Mouse (Mus musculus) kidney, adult 2 months (tissue): ENCODE measurements around the gene Prpf38b.

ENCODE experiments used
- CTCF ChIP-seq: fragments of 200-500 bp; conservative IDR thresholded peaks from 2 replicates; pipeline ENCODE4 v1.5.1; 2011; ENCODE audit warnings: low read depth, mild to moderate bottlenecking, control low read depth, low read length, moderate library complexity, mixed read lengths; ENCODE audit not compliant: insufficient read depth, insufficient read length
- POLR2A ChIP-seq: fragments of 200-500 bp; IDR thresholded peaks from one replicate; pipeline ENCODE4 v1.6.1; 2011; ENCODE audit warnings: low read depth, low read length, control low read depth

- TF ChIP-seq CTCF: no peak
- no peak for TF ChIP-seq POLR2A
Observed at GRCm38 (mm10) chr3:108910303-108911080, 1.0 kb downstream of the Prpf38b start.
